ENCODE assay signal across 8 mouse cellular contexts in the genomic region with DNA sequence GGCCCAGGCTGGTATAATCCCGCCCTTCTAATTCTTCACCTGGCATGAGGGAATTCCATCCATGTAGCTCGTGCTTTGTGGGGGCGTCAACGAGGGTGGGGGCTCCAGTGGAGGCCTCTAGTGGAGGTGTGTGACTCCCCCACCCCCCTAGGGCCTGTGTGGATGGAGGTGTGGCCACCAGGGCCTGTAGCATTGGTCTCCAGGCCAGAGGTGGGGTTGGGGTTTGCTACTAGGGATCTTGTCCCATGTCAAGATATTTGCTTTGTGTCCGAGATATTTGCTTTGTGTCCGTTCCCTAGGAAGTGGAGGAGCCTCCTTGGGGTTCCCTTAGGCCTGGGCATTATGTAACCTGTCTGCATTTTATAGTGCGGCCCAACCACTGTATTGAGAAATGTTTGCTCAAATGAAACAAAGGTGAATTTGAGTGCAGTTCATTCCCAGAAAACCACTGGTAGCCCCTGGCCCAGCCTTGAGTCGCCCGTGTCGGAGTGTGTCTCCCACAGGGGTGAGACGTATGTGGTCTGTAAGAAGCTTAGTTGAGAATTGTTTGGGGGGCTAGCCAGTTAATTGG. TPM values are rescaled to one million over a fixed set of nuclear protein-coding genes. Genes with fewer than 3 reads are reported as not detected.
A peak's percentile ranks its signal among the peaks of the same experiment; 100 is the strongest.
DNase-seq lines count a peak whose midpoint lies in the region; ATAC-seq and TF ChIP-seq lines count a peak whose summit lies in the region.

No protein-coding gene starts in this region.

- H3K9me3 ChIP-seq in forebrain, embryonic 13.5 days (replicated peaks): no peaks in the 10 kb centered on the region

- no peak for ATAC-seq in forebrain, embryonic 13.5 days

- no peak for DNase-seq in spleen, adult 2 months (ENCODE audit: low read depth in 1 of 2, low spot score in 2 of 2)
- no peak for DNase-seq in spleen, postnatal 10 days (ENCODE audit: low spot score in 2 of 2)
- DNase-seq in kidney, postnatal 25 days: peak; percentile 71 to 87
- no peak for DNase-seq in left cerebral cortex, adult 9 months (ENCODE audit: low spot score in 2 of 2)
- DNase-seq in ovary, postnatal 36 days (ENCODE audit: low spot score): no peak
- no peak for DNase-seq in thymus, postnatal 10 days (ENCODE audit: low spot score in 2 of 2)

- H3K4me1 ChIP-seq in spleen, adult 2 months (ENCODE audit: control insufficient read depth, insufficient read depth, insufficient read length): peaks cover 28% of the 10 kb centered on the region; the same call in 1 of the 2 replicates
- peaks cover 53% of the 10 kb centered on the region for H3K4me1 ChIP-seq in forebrain, embryonic 13.5 days

- peak overlapping the region; percentile 89; the same call in 1 of the 2 replicates for H3K4me3 ChIP-seq in spleen, adult 2 months (ENCODE audit: extremely low read depth, insufficient read depth, insufficient read length)
- H3K4me3 ChIP-seq in forebrain, embryonic 13.5 days: peak overlapping the region; percentile 98
- peak overlapping the region; percentile 83; the same call in 1 of the 2 replicates for H3K4me3 ChIP-seq in macrophage (ENCODE audit: inconsistent target)

- H3K27ac ChIP-seq in spleen, adult 2 months (ENCODE audit: insufficient read depth, low read length): 0 out of 2 replicates have a peak overlapping the region, but pooled peaks have one; percentile 80
- peak overlapping the region; percentile 90 for H3K27ac ChIP-seq in forebrain, embryonic 13.5 days
- peak overlapping the region; percentile 92 for H3K27ac ChIP-seq in macrophage

- 71% methylated on average over 11 of the region's 11 CpGs for WGBS in spleen, adult 2 months
- 49% methylated on average over 11 of the region's 11 CpGs for WGBS in forebrain, embryonic 13.5 days
- 57% methylated on average over 11 of the region's 11 CpGs for WGBS in macrophage (ENCODE audit: missing documents)

- H3K36me3 ChIP-seq in spleen, adult 2 months (ENCODE audit: control insufficient read depth, insufficient read depth, low read length): no peaks in the 10 kb centered on the region
- no peaks in the 10 kb centered on the region for H3K36me3 ChIP-seq in forebrain, embryonic 13.5 days (ENCODE audit: poor library complexity, severe bottlenecking)
- no peaks in the 10 kb centered on the region for H3K36me3 ChIP-seq in macrophage (ENCODE audit: inconsistent target)

- no peak for TF ChIP-seq CTCF in spleen, adult 2 months (IDR thresholded peaks at IDR 0.05; ENCODE audit: extremely low read depth, insufficient read depth, insufficient read length, insufficient replicate concordance)

- no peaks in the 10 kb centered on the region for H3K27me3 ChIP-seq in spleen, adult 2 months (ENCODE audit: control insufficient read depth, insufficient read depth, low read length)
- no peaks in the 10 kb centered on the region for H3K27me3 ChIP-seq in forebrain, embryonic 13.5 days

- peaks cover 76% of the 10 kb centered on the region for H3K79me2 ChIP-seq in macrophage (ENCODE audit: inconsistent target)

- no peak for TF ChIP-seq POLR2A in spleen, adult 2 months (IDR thresholded peaks at IDR 0.05; ENCODE audit: low read depth, low read length)

- peak overlapping the region; percentile 92 for H3K4me2 ChIP-seq in forebrain, embryonic 13.5 days

- peak overlapping the region; percentile 98 for H3K9ac ChIP-seq in forebrain, embryonic 13.5 days

RNA-seq across cellular contexts. Expression of gene Cmip, which starts 2.7 kb away (rescaled TPM):
- polyA plus RNA-seq in spleen, adult 2 months (2012; rRNA removed): 48.2 and 67.6 TPM in 2 replicates
- polyA plus RNA-seq in forebrain, embryonic 13.5 days (2015; fragmentation: Nextera tagmentation; extraction: Ambion mirVana): 39.0 and 45.4 TPM in 2 replicates
- 100 to 1,000 TPM in 23 of 26 experiments, 10 to 100 TPM in 3; 61.7 to 168 (median 115) TPM for total RNA-seq in macrophage (2018; cell fraction: chromatin; rRNA removed)
- 10 to 100 TPM; 66.7 to 95.6 (median 83.4) TPM for total RNA-seq in macrophage (2018; cell fraction: cytosol; rRNA removed)
- 10 to 100 TPM; 49.1 to 97.6 (median 85.9) TPM for total RNA-seq in macrophage (2018; cell fraction: nucleus; rRNA removed)
- 47.6 to 64.8 TPM (median 62.8 TPM) in 3 replicates for polyA plus RNA-seq in macrophage (2018)

Comparison
In these comparisons a context has a peak if more than half of its experiments do, and no peak if none do; other contexts are left out.
1. DNase-seq: peak in kidney, postnatal 25 days (2 of 2); none in spleen, adult 2 months (0 of 2), spleen, postnatal 10 days (0 of 2), left cerebral cortex, adult 9 months (0 of 2), ovary, postnatal 36 days (single experiment) and thymus, postnatal 10 days (0 of 2).
2. Peak in every context shown above with its lines, with median percentiles within 50 percentile points of each other: H3K27ac ChIP-seq and H3K4me3 ChIP-seq.